Mouse (Mus musculus): ENCODE results near the gene Cdc34b. TPM values are rescaled to one million over a fixed set of nuclear protein-coding genes. Genes with fewer than 3 reads are reported as not detected.

Gene Cdc34b
- polyA plus RNA-seq, 1 experiment from 2014 or later = not detected

- H3K27ac ChIP-seq (ENCODE audit: low read depth, low read length) = no peak overlapping the region
- H3K9ac ChIP-seq (ENCODE audit: low read length) = no peak overlapping the region
- WGBS = 4% methylated on average over 2 of the region's 2 CpGs
- ATAC-seq (replicated peaks; ENCODE audit: low FRiP score) (0 out of 2 replicates have a peak, but pooled peaks have one; percentile 36), DNase-seq (ENCODE audit: low spot score) (peak; percentile 74)
- no peaks in the 10 kb centered on the region for H3K27me3 ChIP-seq (ENCODE audit: control insufficient read depth, insufficient read depth, low read length)
- H3K4me3 ChIP-seq (ENCODE audit: low read depth, low read length) = no peak overlapping the region
- no peaks in the 10 kb centered on the region for H3K36me3 ChIP-seq (ENCODE audit: control insufficient read depth, insufficient read depth, low read length)
- no peaks in the 10 kb centered on the region for H3K4me1 ChIP-seq (replicated peaks; ENCODE audit: control insufficient read depth, insufficient read depth, low read length)
- no peak overlapping the region for H3K4me2 ChIP-seq (ENCODE audit: low read depth, low read length, severe bottlenecking)
- no peaks in the 10 kb centered on the region for H3K9me3 ChIP-seq (ENCODE audit: control insufficient read depth, low read length)
Measured at GRCm38 (mm10) chr11:94785247-94785646, 43.7 kb downstream of the Cdc34b start.

GRCm38 (mm10) chr11:94791700-94792099 is 50.1 kb downstream of the Cdc34b start:
- ATAC-seq (replicated peaks; ENCODE audit: low FRiP score) = no peak
- H3K4me3 ChIP-seq (ENCODE audit: low read depth, low read length) = no peak overlapping the region
- no peaks in the 10 kb centered on the region for H3K27me3 ChIP-seq (ENCODE audit: control insufficient read depth, insufficient read depth, low read length)
- no peaks in the 10 kb centered on the region for H3K4me1 ChIP-seq (replicated peaks; ENCODE audit: control insufficient read depth, insufficient read depth, low read length)
- DNase-seq (ENCODE audit: low spot score) = no peak
- H3K27ac ChIP-seq (ENCODE audit: low read depth, low read length) = no peak overlapping the region
- H3K4me2 ChIP-seq (ENCODE audit: low read depth, low read length, severe bottlenecking) = no peak overlapping the region
- no peaks in the 10 kb centered on the region for H3K9me3 ChIP-seq (ENCODE audit: control insufficient read depth, low read length)
- H3K9ac ChIP-seq (ENCODE audit: low read length) = no peak overlapping the region
- H3K36me3 ChIP-seq (ENCODE audit: control insufficient read depth, insufficient read depth, low read length) = no peaks in the 10 kb centered on the region

Other genes starting within 250 kb of the Cdc34b start
- 0.48 and 0.64 TPM in 2 replicates for gene Epn3, start 241.8 kb upstream of the Cdc34b start, polyA plus RNA-seq (2014; fragmentation: Nextera tagmentation; extraction: Ambion mirVana)
- gene Mycbpap, start 220.0 kb upstream of the Cdc34b start, polyA plus RNA-seq (2014; fragmentation: Nextera tagmentation; extraction: Ambion mirVana) = 1.9 and 4.8 TPM in 2 replicates
- gene Rsad1, start 192.5 kb upstream of the Cdc34b start, polyA plus RNA-seq (2014; fragmentation: Nextera tagmentation; extraction: Ambion mirVana) = 2.9 and 3.7 TPM in 2 replicates
- not detected in 2 replicates for gene Chad, start 176.7 kb upstream of the Cdc34b start, polyA plus RNA-seq (2014; fragmentation: Nextera tagmentation; extraction: Ambion mirVana)
- gene Acsf2, start 139.9 kb upstream of the Cdc34b start, polyA plus RNA-seq (2014; fragmentation: Nextera tagmentation; extraction: Ambion mirVana) = 6.3 and 6.9 TPM in 2 replicates
- gene Lrrc59, start 112.0 kb upstream of the Cdc34b start, polyA plus RNA-seq (2014; fragmentation: Nextera tagmentation; extraction: Ambion mirVana) = 226 and 244 TPM in 2 replicates
- 122 and 125 TPM in 2 replicates for gene Mrpl27, start 88.0 kb upstream of the Cdc34b start, polyA plus RNA-seq (2014; fragmentation: Nextera tagmentation; extraction: Ambion mirVana)
- gene Eme1, start 87.8 kb upstream of the Cdc34b start, polyA plus RNA-seq (2014; fragmentation: Nextera tagmentation; extraction: Ambion mirVana) = 57.2 and 60.0 TPM in 2 replicates
- gene Xylt2, start 64.3 kb upstream of the Cdc34b start, polyA plus RNA-seq (2014; fragmentation: Nextera tagmentation; extraction: Ambion mirVana) = 18.0 and 19.8 TPM in 2 replicates
- not detected in 2 replicates for gene Gm11541, start 37.3 kb upstream of the Cdc34b start, polyA plus RNA-seq (2014; fragmentation: Nextera tagmentation; extraction: Ambion mirVana)
- not detected in 2 replicates for gene Tmem92, start 40.9 kb downstream of the Cdc34b start, polyA plus RNA-seq (2014; fragmentation: Nextera tagmentation; extraction: Ambion mirVana)
- gene Col1a1, start 194.4 kb downstream of the Cdc34b start, polyA plus RNA-seq (2014; fragmentation: Nextera tagmentation; extraction: Ambion mirVana) = 163 and 164 TPM in 2 replicates
- gene Hils1, start 225.8 kb downstream of the Cdc34b start, polyA plus RNA-seq (2014; fragmentation: Nextera tagmentation; extraction: Ambion mirVana) = not detected in 2 replicates
- not detected in 2 replicates for gene Sgca, start 234.5 kb downstream of the Cdc34b start, polyA plus RNA-seq (2014; fragmentation: Nextera tagmentation; extraction: Ambion mirVana)
- gene Ppp1r9b, start 249.3 kb downstream of the Cdc34b start, polyA plus RNA-seq (2014; fragmentation: Nextera tagmentation; extraction: Ambion mirVana) = 17.2 and 18.6 TPM in 2 replicates

Data from forebrain, embryonic 11.5 days (tissue).